Mouse (Mus musculus) layer of hippocampus, postnatal 36 days (tissue): ENCODE measurements around the gene Gm49380. TPM values are rescaled to one million over a fixed set of nuclear protein-coding genes. Genes with fewer than 3 reads are reported as not detected.

ENCODE experiments used
- DNase-seq, 2 experiments: peaks; one replicate each; pipeline ENCODE4 v3.0.0; 2022
- total RNA-seq, 2 experiments: library from RNA; stranded (reverse); gene quantifications; 2 replicates each; pipeline ENCODE4 v1.2.3; 2021

Gm49380 gene
- total RNA-seq, 2 experiments from 2014 or later = 0.35 to 0.61 TPM

GRCm38 (mm10) chr9:44088877-44089608 lies 24.3 kb downstream of the Gm49380 start:
- DNase-seq = no peak

DNA sequence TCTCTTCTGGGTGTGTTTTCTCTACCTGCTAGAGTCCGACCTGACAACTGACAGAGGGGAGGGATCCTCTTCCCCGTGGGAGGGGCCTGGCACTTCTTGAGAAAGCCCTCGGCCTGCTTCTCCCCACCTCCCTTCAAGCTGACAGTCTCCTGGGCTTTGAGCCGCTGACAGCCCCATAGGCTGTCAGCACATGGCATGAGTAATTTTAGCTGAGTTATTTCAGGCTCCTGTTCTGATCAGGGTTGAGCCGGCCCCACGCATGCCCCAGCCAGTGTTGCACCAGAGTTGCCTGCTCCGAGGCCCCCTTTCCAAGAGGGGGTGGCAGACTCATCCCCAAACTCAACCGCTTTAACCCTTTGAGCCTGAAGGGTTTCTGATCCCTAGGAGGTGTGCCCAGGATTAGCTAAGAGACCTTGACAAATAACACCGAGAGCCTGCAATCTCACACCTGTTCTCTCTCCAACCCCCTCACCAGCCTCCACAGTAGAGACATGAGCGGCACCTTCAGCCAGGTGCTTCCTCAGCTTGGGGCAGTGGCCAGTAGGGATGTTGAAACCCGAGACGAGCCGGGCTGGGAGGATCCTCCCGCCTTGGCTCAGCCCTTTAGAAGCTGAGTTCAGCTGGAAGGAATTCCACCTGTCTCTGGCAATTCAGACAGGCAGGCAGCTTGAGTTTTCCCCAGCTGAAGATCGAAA lies 25.4 kb downstream of the Gm49380 start:
- DNase-seq = peak in 1 of 2 experiments; percentile 59

- DNase-seq = no peak
Measured at GRCm38 (mm10) chr9:44086960-44087359, 26.3 kb downstream of the Gm49380 start.

DNA sequence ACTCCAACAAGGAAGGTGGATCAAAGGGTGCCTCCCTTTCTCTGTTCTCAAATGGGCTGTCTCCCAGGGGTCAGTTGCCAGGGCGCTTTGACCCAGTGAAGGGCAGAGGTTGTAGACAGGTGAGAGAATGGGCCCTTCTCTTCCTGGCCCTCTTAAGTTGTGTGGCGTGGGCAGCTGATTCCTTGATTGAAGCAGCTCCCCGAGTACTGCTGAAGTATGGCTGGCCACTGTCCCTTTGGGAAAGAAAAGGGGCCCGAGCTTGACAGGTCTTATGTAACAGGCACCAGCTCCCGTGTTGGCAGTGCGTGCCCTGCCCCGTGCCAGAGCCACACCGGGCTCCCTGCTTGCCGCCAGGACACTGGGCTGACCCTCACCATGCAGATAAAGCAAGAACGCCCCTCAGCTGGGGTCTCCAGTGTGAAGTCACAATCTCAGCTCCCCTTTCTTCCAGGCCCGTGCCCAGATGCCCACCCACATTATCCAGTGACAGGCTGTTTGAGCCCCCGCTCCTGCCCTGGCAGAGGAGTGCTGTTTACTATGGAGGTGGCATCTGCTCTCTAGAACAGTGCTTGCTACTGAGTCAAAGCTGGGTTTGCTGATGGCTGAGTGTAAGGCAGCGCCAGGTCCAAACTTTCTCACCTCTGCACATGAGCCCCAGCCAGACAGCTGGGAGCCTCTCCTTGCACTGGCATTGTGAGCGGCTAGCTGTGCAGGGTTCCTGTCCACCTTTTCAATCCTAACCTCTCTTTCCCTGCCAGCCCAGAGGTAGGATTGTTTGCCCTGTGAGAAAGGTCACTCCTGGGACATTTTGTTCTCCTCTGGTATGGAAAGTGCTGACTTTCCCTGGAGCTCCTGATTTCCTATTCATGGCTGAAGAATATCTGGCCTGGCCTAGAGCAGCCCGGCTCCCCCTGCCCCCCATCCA lies 27.3 kb downstream of the Gm49380 start:
- peak; percentile 76 to 79 for DNase-seq

- DNase-seq = no peak
Measured at GRCm38 (mm10) chr9:44085276-44085675, 28.0 kb downstream of the Gm49380 start.

- DNase-seq = peak; percentile 91 to 92
Measured at GRCm38 (mm10) chr9:44084659-44085229, 28.6 kb downstream of the Gm49380 start.

- no peak for DNase-seq
Measured at GRCm38 (mm10) chr9:44084236-44084635, 29.1 kb downstream of the Gm49380 start.

DNA sequence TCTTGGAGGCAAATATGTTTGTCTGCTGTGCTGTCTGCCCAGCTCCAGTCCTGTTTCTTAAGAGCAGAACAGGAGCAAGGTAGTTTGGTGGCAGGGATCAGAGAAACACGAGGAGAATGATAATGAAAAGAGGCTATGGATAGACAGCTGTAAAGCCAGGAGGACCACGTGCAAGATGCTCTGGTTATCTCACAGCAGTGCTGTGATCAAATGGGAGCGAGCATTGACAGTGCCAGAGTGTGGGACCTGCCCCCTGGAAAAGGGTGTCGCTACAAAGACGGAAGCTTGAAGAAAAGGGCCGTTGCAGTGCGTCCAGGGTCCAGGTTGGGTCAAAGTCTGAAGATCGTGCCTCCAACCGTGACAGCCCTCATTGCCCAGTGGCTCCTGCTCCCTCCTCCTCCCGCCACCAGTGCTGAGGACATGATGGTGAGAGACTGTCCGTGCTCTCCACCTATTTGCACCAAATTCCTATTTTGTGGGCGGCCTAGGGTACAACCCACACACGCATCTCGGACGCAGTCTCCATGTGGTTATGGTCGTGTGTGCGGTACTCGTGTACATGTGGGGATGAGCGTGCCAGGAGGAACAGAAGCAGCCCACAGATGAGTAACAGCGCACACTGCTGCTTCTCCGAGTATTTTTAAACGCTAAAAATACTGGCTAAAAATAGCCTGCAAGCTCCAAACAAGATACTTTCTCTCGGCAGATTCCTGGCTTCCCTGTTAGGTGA lies 29.7 kb downstream of the Gm49380 start:
- DNase-seq = peak in 1 of 2 experiments; percentile 62

- no peak for DNase-seq
Measured at GRCm38 (mm10) chr9:44082266-44082665, 31.0 kb downstream of the Gm49380 start.

- DNase-seq = no peak
Measured at GRCm38 (mm10) chr9:44081581-44081980, 31.7 kb downstream of the Gm49380 start.

DNA sequence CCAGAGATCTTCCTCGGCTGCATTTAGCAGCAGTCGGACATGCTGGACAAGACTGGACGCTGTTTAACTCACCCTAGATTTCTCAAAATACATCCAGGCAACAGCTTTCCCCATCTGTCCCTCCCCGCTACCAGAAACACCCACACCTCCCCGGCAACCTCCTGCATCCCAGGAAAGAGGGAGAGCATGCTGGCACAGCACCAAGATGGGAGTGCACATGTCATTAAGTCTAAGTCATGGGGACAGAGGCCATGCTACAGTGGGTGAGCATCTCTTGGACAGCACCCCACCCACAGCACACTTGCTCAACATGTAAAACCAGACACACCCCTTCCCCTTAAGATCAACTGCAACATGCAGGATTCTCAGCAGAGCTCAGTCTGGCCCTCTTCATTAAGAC lies 32.3 kb downstream of the Gm49380 start:
- DNase-seq = peak in 1 of 2 experiments; percentile 52

DNA sequence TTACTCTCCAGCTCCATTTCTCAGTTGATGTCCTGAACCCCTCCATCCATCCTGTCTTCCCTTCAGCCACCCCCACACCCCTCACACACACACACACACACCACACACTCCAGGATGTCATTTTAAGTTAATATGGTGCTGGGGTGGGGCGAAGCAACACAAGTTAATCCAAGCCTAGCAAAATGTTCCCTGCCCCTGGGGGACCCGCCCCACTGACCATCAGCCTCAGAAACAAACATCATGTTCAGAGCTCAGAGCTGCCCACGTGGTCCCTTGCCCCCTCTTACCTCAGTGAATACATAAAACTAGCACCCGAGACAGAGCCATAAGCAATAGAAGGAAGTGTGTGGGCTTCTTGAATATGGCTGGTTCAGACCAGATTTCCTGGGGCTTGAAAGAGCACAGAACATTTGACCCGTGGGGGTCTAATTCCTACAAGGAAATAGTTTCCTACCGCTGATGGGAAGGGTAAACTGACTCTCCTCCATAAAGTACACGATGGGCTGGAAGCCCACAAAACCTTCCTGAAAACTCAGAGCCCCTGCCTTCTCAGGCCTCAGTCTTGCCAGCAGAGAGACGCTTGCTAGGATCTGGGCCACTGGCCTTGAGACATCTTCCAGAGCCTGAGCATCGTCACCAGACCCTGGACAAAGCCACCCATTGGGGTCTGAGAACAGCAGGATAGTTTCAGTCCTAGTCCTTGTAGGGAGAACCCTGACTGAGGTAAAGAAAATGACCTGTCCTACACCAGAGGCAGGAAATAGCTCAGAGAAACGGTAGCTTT lies 33.1 kb downstream of the Gm49380 start:
- no peak for DNase-seq

DNA sequence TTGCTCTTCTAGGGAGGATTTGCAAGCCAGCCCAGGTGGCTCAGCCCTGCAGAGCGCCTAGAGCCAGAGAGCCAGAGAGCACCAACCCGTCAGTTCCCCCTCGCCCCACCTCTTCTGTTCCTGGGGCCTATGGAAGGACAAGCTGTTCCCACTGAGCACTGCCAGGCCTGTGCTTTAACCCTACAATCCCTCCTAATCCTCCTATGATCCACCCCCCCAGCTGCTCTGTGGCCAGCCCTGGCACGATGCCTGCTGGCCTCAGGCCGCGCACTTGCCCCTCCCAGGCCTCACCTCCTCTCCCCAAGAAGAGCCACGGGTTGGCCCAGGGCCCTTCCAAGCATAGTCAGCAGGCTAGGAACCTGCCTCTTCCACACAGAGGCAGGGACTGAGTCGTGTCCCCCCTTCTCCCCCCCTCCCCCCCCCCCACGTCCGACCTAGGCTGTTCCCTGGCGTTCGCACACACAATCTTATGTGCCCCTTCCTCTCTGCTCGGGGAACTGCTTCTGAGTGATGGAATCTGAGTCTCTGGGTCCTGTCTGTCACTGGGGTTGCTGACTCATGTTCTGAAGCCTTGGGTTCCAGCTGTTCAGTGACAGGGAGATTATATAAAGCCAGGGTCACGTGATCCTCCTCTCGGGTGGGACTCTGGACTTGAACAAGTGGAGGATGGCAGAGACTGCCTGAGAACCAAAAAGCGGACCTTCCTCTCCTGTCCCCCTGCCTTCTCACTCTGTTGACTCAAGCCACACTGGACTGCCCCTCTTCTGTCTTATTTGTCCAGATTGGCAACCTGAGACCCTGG lies 34.1 kb downstream of the Gm49380 start:
- peak; percentile 72 for DNase-seq

DNA sequence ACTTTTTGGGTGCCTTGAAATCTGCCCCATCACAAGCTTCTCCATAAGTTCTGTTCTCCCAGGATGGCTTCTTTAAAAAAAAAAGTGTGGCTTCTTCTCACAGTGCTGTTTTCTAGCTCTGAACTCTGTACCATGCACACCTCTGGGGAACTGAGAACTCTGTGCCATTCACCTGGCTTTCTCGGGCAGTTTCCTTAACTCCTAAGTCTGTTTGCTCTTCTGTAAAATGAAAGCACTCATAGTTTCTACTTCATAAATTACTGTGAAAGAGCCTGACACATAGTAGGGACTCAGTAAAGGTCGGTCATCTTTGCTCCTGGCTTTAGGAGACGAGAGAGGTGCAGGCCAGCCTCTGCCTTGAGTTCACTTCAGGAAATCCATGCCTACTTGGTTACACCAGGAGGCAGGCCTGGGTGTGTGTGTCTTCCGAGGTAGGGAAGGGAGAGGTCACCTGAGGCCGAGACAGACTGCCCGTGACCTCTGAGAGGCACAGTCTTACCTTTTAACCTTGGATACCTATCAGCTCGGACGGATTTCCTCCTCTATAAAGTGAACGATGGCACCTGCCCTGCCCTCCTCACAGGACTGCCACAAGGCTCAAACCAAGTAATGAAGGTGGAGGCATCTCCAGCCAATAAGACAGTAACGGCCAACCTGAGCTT lies 35.0 kb downstream of the Gm49380 start:
- no peak for DNase-seq

DNA sequence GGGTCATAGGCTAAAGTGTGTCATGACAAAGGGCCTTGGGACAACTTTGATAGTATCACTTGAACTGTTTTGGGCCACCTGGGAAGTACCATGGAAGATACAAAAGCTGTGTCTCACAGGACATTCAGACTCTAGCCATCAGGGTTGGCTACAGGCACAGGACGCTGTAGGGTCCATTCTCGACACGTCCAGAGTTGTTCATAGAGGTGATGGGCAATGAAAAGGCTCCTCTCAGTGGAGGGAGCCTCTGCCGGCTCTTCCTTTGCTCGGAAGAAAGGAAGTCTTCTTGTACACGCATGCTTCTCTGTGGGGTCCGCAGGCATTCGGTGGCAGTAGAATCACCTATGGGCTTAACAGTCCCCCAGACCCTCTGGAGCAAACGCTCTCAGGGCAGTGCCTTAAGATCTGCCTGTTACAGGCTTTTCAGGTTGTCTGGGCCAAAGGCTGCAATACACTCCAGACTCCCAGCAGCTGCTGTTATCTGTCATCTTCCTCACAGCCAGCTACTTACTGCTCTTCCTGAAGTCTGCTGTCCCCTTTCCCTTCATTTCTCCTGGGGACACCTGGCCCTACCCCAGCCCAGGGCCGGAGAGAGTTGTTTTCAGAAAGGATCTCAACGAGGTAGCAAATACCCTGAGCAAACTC lies 35.9 kb downstream of the Gm49380 start:
- DNase-seq = no peak

- DNase-seq = peak in 1 of 2 experiments; percentile 55
Measured at GRCm38 (mm10) chr9:44076764-44077120, 36.6 kb downstream of the Gm49380 start.

- no peak for DNase-seq
Measured at GRCm38 (mm10) chr9:44075996-44076763, 37.1 kb downstream of the Gm49380 start.
